Mouse (Mus musculus) urinary bladder, postnatal 14 days (tissue): Measurements from ENCODE around the gene Emsy.

Source experiments
- DNase-seq: peaks from one replicate; pipeline ENCODE4 v3.0.0; 2021; ENCODE audit warnings: low spot score

Emsy gene

DNA sequence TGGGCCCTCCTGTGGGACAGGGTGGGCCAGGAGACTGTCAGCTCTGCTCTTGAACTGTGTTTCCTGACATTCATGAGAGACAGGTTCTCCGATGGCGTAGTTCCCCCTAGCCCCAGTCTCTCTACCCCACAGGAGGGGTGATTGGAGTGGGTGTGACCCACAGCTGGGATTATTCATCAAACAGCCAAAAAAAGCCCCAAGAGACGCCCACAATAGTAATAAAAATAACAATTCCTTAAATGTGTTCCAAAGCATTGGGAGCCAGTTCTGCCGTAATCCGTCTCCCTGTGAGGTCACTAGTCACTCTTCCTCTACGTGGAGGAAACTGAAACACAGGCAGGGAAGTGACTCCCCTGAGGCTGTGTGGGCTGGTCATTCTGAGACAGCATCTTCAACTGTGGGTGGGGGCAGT lies 113.8 kb downstream of the Emsy start:
- DNase-seq, result no peak

DNA sequence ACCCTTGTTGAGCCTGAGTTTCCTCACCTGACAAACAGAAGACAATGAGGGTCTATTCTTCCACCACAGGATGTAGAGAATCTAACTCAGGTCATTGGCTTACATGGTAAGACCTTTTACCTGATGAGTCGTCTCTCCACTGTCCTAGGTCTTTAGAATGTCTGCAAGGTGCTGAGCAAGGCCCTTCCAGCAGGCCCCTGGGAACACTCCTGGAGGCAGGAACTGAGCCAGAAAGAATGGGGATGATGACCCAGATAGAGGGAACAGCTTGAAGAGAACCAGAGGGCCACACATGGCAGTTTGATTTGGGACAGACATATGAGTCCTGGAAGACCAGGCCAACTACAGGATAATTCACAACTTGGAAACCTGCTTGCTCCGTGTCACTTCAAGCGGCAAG lies 114.3 kb downstream of the Emsy start:
- DNase-seq, result no peak

DNA sequence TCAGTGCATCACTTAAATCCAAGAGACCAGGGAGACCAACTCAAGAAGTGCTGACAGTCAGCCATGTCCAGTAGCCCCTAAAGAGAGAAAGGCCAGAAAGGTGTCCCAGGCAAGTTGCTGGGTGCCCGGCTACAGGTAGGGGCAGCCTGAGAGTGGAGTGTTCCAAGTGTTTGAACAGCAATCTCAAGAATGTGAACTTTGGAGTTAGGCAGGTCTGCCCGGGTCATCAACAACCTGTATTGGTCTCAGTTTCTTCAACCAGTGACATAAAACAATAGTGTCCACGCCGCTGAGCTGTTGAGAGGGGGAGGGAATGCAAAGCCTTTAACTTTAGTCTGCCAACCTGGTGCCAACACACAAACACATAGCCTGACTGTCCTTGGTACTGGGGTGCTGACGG lies 115.0 kb downstream of the Emsy start:
- DNase-seq, result no peak

DNA sequence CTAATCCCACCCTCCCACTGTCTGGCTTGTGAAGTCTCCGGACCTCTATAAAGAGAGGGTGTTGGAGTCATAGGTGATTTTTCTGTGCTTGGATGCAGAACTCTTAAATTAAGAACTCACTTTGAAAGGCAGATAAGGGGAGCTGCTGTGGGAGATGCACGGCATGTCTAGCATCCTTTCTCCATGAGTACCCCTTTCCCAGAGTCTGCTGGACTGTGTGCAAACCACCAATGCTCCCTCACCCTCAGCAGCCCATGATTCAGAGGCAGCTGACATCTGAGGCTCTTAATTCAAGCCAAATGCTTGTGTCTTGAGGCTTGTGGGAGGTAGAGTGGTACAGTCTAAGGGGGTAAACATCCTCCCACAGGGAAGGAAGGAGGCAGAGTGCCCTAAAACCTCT lies 115.7 kb downstream of the Emsy start:
- no peak for DNase-seq

DNA sequence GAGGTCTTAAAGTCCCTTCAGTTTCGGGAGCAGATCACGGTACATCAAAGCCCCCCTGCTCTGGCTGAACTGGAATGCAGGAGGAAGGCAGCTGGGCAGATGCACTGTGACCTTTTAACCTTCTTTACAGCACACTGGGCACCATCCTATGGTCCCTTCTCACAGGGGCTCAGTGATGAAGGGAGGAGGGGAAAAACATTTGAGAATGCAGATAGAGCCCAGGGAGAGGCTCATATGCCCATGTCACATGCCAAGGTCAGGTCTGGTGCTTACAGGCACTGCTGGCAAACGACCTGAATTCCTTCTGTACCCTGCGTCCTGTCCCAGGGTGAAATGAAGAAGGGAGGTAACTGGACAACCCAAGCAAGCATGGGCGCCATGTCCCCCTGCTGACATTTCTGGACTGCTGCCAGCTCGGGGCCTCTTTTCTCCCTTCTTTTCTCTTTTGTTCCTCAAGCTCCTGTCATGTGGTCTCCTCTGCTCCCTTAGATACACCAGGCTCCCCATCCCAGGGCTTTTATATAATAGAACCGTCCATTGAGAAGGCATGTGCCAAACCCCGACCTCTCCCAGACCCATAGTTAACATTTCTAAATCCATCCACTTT lies 118.5 kb downstream of the Emsy start:
- DNase-seq, result no peak

DNA sequence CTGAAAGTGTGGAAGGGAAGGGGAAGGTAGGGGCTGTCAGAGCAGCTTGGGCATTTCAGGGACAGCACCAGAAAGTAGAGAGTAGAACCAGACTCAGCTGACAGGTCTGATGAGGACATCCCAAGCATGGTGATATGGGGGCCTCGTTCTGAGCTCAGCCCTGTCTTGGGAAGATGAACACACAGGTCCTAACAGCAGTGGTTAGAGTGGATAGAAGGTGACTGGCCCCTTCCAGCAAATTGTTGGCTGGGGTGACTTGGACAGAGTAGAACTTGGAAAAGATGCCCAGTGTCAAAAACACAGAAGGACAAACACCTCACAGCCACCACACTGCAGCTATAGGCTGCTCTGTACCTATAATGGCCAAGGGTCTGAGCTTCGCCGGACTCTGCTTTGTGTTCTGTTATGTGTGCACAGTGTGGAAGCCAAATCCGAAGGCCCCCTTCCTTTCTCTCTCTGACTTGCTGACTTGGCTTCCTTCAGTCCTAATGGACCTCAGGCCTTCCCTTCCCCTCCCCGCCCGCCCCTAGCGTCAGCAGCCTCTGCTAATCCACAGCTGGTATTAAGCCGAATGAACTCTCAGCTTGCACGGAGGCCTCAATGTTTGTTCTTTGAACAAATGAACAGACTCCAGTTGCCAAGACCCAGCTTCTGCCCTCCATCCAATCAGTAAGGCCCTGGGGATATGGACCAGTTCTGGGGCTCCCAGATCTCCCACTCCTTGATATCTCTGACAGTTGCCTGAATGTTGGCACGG lies 119.2 kb downstream of the Emsy start:
- DNase-seq, result no peak
